Mouse (Mus musculus): ENCODE results near the gene Cfap74.
"Not testable (repeated sequence)": the region's sequence is repeated elsewhere in the genome, so short reads cannot be mapped to it uniquely, and the experiment has no call there.

Gene Cfap74

DNA sequence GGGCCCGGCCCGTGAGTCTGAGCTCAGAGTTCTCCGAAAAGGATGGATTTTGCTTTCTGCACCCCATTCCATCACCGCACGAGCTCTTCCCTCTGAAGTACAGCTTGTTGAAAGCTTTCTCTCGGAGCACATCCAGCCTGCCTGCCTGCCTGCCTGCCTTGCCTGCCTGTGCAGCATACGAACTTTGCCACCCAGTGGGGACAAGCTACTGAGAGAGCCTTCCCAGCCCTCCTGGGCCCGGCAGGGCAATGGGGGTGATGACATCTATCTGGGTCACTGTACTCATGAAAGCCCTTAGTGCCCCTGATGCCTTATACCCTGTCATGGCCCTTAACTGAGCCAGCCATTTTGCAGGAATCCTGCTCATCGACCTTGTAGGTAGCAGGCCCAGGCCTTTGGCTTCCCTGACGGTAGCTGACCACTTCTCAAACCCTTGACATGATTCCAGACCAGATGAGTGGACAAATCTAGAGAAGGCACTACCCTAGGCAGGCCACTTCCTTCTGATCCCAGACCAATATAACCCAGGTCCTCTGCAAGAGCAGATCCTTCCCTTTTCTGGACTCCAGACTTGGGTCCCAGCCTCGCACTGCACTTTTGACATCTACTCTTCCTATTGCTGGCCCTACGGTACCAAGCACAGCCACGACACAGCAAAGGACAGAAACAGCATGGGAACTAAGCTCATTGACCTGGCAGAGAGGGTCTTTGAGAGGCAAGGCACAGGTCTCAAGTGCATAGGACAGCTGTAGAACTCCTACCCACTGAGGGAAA, 58.4 kb downstream of the Cfap74 start:
- DNase-seq (ENCODE audit: extremely low read depth, low read depth, low spot score) = no peak

GRCm38 (mm10) chr4:155468952-155469351, 60.0 kb downstream of the Cfap74 start, which contains the start of gene Tmem52:
Gene Tmem52, plus strand, starts transcription at chr4:155469114.
- no peak for DNase-seq (ENCODE audit: extremely low read depth, low read depth, low spot score)

- no peak for DNase-seq (ENCODE audit: extremely low read depth, low read depth, low spot score)
Measured at GRCm38 (mm10) chr4:155469590-155470262, 60.7 kb downstream of the Cfap74 start.

DNA sequence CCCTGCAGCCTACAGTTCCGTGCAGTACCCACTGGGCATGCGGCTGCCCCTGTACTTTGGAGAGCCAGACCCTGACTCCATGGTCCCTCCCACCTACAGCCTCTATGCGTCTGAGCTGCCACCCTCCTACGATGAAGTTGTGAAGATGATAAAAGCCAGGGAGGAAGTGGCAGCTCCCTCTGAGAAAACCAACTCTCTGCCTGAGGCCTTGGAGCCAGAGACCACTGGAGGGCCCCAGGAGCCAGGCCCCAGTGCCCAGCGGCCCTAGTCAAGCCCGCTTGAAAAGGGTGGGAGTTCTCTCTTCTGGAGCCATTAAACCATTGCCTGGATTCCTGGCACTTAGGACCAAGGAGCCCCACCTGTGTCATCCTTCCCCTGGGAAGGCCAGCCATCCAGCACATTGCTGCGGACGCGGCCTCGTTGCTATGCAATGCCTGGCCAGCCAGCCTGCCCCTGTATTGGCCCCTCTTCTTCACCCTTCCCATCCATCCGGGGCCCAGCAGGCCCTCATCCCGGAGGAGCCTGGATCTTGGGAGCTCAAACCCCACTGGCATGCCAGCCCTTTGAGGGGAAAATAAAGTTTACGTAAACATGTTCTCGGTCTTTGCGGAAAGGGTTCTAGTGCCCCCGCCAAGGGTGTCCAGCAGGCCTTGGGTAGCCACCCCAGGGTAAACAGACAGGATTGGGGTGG, 61.4 kb downstream of the Cfap74 start:
- no peak for DNase-seq (ENCODE audit: extremely low read depth, low read depth, low spot score)

GRCm38 (mm10) chr4:155470997-155471396, 62.0 kb downstream of the Cfap74 start:
- DNase-seq (ENCODE audit: extremely low read depth, low read depth, low spot score) = no peak

GRCm38 (mm10) chr4:155471406-155471805, 62.4 kb downstream of the Cfap74 start:
- no peak for DNase-seq (ENCODE audit: extremely low read depth, low read depth, low spot score)

- no peak for DNase-seq (ENCODE audit: extremely low read depth, low read depth, low spot score)
Measured at GRCm38 (mm10) chr4:155472716-155473290, 63.8 kb downstream of the Cfap74 start.

- DNase-seq (ENCODE audit: extremely low read depth, low read depth, low spot score) = no peak
Measured at GRCm38 (mm10) chr4:155473319-155473718, 64.3 kb downstream of the Cfap74 start.

DNA sequence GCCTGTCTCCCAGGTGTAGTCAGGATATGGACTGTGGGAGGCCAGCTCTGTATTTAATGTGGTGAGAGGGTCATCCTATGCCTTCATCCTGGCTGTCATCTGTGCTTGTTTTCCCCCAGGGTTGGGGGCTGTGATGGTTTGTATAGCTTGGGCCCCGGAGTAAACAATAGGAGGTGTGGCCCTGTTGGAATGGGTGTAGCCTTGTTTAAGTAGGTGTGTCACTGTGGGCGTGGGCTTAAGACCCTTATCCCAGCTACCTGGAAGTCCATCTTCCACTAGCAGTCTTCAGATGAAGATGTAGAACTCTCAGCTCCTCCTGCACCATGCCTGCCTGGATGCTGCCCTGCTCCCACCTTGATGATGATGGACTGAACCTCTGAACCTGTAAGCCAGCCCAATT, 64.8 kb downstream of the Cfap74 start:
- not testable (repeated sequence) for DNase-seq (ENCODE audit: extremely low read depth, low read depth, low spot score)

DNA sequence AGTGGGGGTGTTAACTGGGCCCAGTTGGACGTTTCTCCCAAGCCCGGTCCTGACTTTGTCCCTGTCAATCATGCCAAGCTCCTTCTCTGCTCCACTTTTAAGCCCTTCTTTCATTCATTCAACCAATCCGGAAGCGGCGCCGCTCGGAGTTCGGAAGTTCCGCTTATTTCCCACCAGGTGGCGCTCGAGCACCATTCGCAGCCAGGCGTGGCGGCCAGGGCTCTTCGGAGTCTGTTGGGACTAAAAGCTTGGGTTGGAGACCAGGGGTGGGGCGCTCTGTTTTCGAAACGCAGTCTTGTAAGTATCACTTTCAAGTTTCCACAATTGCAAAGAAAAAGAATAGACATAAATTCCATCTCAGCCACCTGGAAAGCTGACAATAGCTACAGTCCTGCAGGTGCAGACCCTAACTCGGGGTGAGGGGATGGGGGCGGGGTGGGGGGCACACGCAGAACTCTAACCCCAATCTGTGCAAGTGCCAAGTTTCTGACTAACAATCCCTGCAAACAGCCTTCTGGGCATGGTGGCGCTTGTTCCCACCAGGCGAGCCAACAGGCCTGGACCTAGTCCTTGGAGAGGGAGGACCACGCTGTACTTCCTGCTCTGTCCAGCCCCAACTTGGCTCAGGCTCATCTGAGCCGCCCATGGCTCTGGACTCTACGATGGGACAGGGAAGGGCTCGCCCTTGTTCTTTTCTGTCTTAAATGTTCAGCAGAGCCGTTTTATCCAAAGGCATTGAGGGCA, 72.6 kb downstream of the Cfap74 start:
- no peak for DNase-seq (ENCODE audit: extremely low read depth, low read depth, low spot score)

DNA sequence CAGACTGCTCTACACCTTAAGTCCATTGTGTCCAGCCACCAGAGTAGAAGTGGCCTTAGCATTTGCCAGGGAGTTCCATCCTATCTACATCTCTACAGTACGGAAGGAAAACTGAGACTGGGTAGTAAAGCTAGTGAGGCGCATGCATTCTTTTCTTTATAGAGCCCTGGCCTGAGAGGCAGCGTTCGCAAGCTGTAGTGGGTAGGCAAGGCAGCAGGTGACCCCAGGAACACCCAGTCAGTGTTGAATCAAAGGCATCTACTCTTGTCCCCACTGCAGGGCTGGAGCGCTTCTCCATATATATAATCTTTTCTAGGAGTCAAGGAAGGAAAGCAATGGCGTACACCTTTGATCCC, 73.1 kb downstream of the Cfap74 start:
- no peak for DNase-seq (ENCODE audit: extremely low read depth, low read depth, low spot score)

- no peak for DNase-seq (ENCODE audit: extremely low read depth, low read depth, low spot score)
Measured at GRCm38 (mm10) chr4:155482733-155483540, 73.9 kb downstream of the Cfap74 start.

DNA sequence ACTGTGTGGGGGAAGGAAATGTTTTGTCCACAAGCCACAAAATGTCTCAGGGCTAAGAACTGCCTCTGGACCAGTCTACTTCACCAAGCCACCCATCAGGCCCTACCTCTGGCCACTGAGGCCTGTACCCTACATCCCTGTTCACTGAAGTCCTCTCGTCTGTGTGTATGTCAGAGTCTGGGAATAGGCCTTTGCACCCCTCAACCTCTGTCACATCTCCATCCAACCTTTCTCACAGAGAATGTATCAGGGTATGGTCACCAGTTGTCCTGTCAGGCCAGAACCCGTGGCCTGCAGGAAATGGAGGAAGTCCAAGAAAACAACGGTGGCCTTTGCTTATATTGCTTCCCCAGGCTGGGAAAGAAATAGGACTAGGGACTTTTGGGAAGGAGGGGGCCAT, 76.5 kb downstream of the Cfap74 start:
- DNase-seq (ENCODE audit: extremely low read depth, low read depth, low spot score) = no peak

GRCm38 (mm10) chr4:155487746-155488145, 78.8 kb downstream of the Cfap74 start:
- no peak for DNase-seq (ENCODE audit: extremely low read depth, low read depth, low spot score)

- no peak for DNase-seq (ENCODE audit: extremely low read depth, low read depth, low spot score)
Measured at GRCm38 (mm10) chr4:155488232-155489025, 79.4 kb downstream of the Cfap74 start.

DNA sequence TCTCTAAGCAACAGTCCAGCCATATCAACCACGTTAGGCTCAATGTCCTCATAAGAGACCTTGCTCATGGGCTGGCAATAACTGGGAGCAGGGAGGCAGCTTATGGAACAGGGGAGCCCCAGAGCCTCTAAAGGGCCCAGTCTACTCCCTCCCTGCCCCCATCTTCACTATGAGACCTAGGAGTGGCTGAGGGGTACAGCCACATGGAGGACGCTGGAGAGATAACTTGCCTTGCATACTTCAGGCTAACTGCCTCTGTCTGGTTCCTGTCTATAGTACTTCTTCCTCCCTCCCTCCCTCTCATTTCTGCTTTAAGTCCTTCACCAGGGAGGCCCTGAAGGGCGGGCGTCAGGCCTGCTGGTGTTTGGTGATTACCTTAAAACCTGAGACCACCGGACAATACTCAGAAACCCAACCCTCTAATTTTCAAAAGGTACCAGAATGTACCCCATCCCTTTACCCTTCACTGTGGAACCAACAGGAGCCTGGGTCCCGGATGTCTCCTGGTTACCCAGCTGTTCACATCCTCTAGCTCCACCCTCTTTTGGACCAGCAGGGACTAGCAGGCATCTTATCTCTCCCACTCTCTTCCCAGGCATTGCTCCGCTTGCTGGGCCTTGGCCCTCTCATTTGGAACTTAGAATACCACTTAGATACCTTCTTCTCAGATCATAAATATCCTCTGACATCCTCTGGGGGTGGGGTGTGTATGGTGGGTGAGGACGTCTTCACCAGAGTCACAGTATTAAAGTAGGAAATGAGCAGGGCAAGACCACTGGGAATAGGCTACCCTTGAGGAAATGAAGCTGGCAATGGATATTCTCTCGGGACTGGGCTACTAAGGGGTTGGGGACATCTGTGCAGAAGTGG, 80.3 kb downstream of the Cfap74 start:
- DNase-seq (ENCODE audit: extremely low read depth, low read depth, low spot score) = no peak

GRCm38 (mm10) chr4:155490456-155490855, 81.5 kb downstream of the Cfap74 start:
- no peak for DNase-seq (ENCODE audit: extremely low read depth, low read depth, low spot score)

GRCm38 (mm10) chr4:155490990-155491504, 82.1 kb downstream of the Cfap74 start, which contains the start of gene Gnb1:
Gene Gnb1, plus strand, starts transcription at chr4:155491361.
- DNase-seq (ENCODE audit: extremely low read depth, low read depth, low spot score) = no peak

Measured in fat pad, adult 2 months (tissue).